Mouse (Mus musculus) stomach, postnatal 0 days (tissue): Measurements from ENCODE around the gene Vmn1r225.

Source experiments
- CTCF ChIP-seq: IDR thresholded peaks from 2 replicates; pipeline ENCODE4 v1.5.1; 2016; ENCODE audit warnings: antibody characterized with exemption, low read depth, mild to moderate bottlenecking, moderate library complexity
- EP300 ChIP-seq: optimal IDR thresholded peaks from 2 replicates; pipeline ENCODE3; 2016; ENCODE audit warnings: antibody characterized with exemption

DNA sequence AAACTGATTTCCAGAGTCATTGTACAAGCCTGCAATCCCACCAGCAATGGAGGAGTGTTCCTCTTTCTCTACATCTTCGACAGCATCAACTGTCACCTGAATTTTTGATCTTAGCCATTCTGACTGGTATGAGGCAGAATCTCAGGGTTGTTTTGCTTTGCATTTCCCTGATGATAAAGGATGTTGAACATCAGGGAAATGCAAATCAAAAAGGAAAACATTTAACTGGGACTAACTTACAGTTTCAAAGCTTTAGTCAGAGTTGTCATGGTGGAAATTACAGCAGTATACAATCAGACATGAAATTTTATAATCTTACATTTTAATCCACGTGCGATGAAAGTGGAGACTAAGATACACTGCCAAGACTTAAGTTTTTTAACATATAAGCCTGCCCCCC is 24.6 kb upstream of the Vmn1r225 start:
- no peak for TF ChIP-seq CTCF
- TF ChIP-seq EP300, result no peak
